Mouse (Mus musculus) CH12.LX (cell line): Measurements from ENCODE around the gene Med11. TPM values are rescaled to one million over a fixed set of nuclear protein-coding genes. Genes with fewer than 3 reads are reported as not detected.

Source experiments
- DNase-seq: peaks from one replicate; pipeline ENCODE4 v3.0.0-alpha.2; 2013; ENCODE audit errors: extremely low read depth
- H3K27ac ChIP-seq: 2 replicates; pipeline ENCODE4 v1.5.1; 2012; ENCODE audit warnings: low read depth, mild to moderate bottlenecking, control low read depth, moderate library complexity; ENCODE audit not compliant: insufficient read depth
- H3K27me3 ChIP-seq: replicated peaks from 2 replicates; pipeline ENCODE3; 2012; ENCODE audit warnings: inconsistent platforms
- H3K36me3 ChIP-seq, 2 experiments: replicated peaks in 1 of 2; 2 replicates each; pipeline versions ENCODE3 to v1.6.1; 2012; ENCODE audit warnings: inconsistent platforms in 1 of 2, low read length in 1 of 2, mild to moderate bottlenecking in 1 of 2, mixed read lengths in 1 of 2, moderate library complexity in 1 of 2; ENCODE audit not compliant: control insufficient read depth in 1 of 2, insufficient read depth in 1 of 2
- H3K4me1 ChIP-seq, 2 experiments: 2 replicates each; pipeline ENCODE4 v1.6.1; 2012; ENCODE audit warnings: inconsistent platforms in 1 of 2, moderate library complexity in 1 of 2; ENCODE audit not compliant: insufficient read depth in 2 of 2, control insufficient read depth in 1 of 2
- H3K4me2 ChIP-seq: 2 replicates; pipeline ENCODE4 v1.6.1; 2012; ENCODE audit warnings: low read depth, mild to moderate bottlenecking, control low read depth; ENCODE audit not compliant: poor library complexity, insufficient read depth, severe bottlenecking
- H3K4me3 ChIP-seq, 3 experiments: fragments of 150-350 bp in 1 of 3; sonication (generic) in 1 of 3; replicated peaks in 1 of 3; 2 replicates each; pipeline versions ENCODE3 to v1.5.1; 2011 to 2012; ENCODE audit warnings: low read depth in 2 of 3, low read length in 2 of 3, mild to moderate bottlenecking in 2 of 3, moderate library complexity in 2 of 3, control low read depth in 1 of 3, improper control_type of control experiment in 1 of 3, inconsistent platforms in 1 of 3, mixed read lengths in 1 of 3; ENCODE audit not compliant: poor library complexity in 1 of 3
- H3K79me2 ChIP-seq: replicated peaks from 2 replicates; pipeline ENCODE4 v1.6.1; 2012; ENCODE audit warnings: mild to moderate bottlenecking, moderate library complexity; ENCODE audit not compliant: control insufficient read depth, poor library complexity, insufficient read depth, severe bottlenecking; ENCODE audit errors: extremely low read depth
- H3K9ac ChIP-seq: 2 replicates; pipeline ENCODE4 v1.6.1; 2012; ENCODE audit warnings: low read depth, mild to moderate bottlenecking, control low read depth, moderate library complexity; ENCODE audit not compliant: insufficient read depth
- H3K9me3 ChIP-seq: replicated peaks from 2 replicates; pipeline ENCODE3; 2012; ENCODE audit warnings: low read length, inconsistent platforms, mixed read lengths
- BHLHE40 ChIP-seq: IDR thresholded peaks from 2 replicates; pipeline ENCODE4 v1.6.1; 2011; ENCODE audit warnings: mild to moderate bottlenecking, low read depth, low read length, improper control_type of control experiment
- CHD1 ChIP-seq: IDR thresholded peaks from 2 replicates; pipeline ENCODE4 v1.6.1; 2012; ENCODE audit warnings: low read depth, low read length, improper control_type of control experiment, inconsistent platforms
- CTCF ChIP-seq, 2 experiments: IDR thresholded peaks in 1 of 2; conservative IDR thresholded peaks in 1 of 2; 2 replicates each; pipeline ENCODE4 v1.5.1; 2011 to 2012; ENCODE audit warnings: low read depth in 2 of 2, low read length in 2 of 2, improper control_type of control experiment in 1 of 2, inconsistent platforms in 1 of 2, mild to moderate bottlenecking in 1 of 2, moderate library complexity in 1 of 2
- EP300 ChIP-seq: IDR thresholded peaks from 2 replicates; pipeline ENCODE4 v1.6.1; 2011; ENCODE audit warnings: low read length, improper control_type of control experiment
- GABPA ChIP-seq: IDR thresholded peaks from 2 replicates; pipeline ENCODE4 v1.6.1; 2012; ENCODE audit warnings: low read depth, low read length, improper control_type of control experiment, inconsistent platforms; ENCODE audit not compliant: insufficient replicate concordance
- HCFC1 ChIP-seq: IDR thresholded peaks from 2 replicates; pipeline ENCODE4 v1.6.1; 2012; ENCODE audit warnings: low read depth, mild to moderate bottlenecking, inconsistent platforms, low read length, improper control_type of control experiment
- JUN ChIP-seq: IDR thresholded peaks from 2 replicates; pipeline ENCODE4 v1.6.1; 2011; ENCODE audit warnings: low read depth, mild to moderate bottlenecking, low read length, improper control_type of control experiment, moderate library complexity; ENCODE audit not compliant: insufficient read depth
- JUND ChIP-seq: conservative IDR thresholded peaks from 2 replicates; pipeline ENCODE4 v1.6.1; 2011; ENCODE audit warnings: low read depth, low read length, improper control_type of control experiment
- KAT2A ChIP-seq: IDR thresholded peaks from 2 replicates; pipeline ENCODE4 v1.6.1; 2012; ENCODE audit warnings: low read length, improper control_type of control experiment, inconsistent platforms; ENCODE audit not compliant: insufficient replicate concordance
- MAFK ChIP-seq: IDR thresholded peaks from 2 replicates; pipeline ENCODE4 v1.6.1; 2011; ENCODE audit warnings: low read length, improper control_type of control experiment; ENCODE audit not compliant: insufficient replicate concordance
- MAZ ChIP-seq: IDR thresholded peaks from 2 replicates; pipeline ENCODE4 v1.6.1; 2012; ENCODE audit warnings: low read depth, mild to moderate bottlenecking, inconsistent platforms, low read length, improper control_type of control experiment, moderate library complexity
- MYC ChIP-seq: IDR thresholded peaks from 2 replicates; pipeline ENCODE4 v1.6.1; 2011; ENCODE audit warnings: low read depth, mild to moderate bottlenecking, improper control_type of control experiment, low read length
- NELFE ChIP-seq: IDR thresholded peaks from 2 replicates; pipeline ENCODE4 v1.6.1; 2011; ENCODE audit warnings: low read depth, low read length, improper control_type of control experiment
- NRF1 ChIP-seq: IDR thresholded peaks from 2 replicates; pipeline ENCODE4 v1.6.1; 2014; ENCODE audit warnings: low read depth, mild to moderate bottlenecking, inconsistent platforms, low read length, improper control_type of control experiment, moderate library complexity
- PAX5 ChIP-seq: IDR thresholded peaks from 2 replicates; pipeline ENCODE4 v1.6.1; 2012; ENCODE audit warnings: low read length, inconsistent platforms, mixed read lengths
- RAD21 ChIP-seq: IDR thresholded peaks from 2 replicates; pipeline ENCODE4 v1.6.1; 2011; ENCODE audit warnings: low read depth, mild to moderate bottlenecking, low read length, improper control_type of control experiment, moderate library complexity
- RCOR1 ChIP-seq: conservative IDR thresholded peaks from 2 replicates; pipeline ENCODE4 v1.6.1; 2012; ENCODE audit warnings: low read depth, mild to moderate bottlenecking, inconsistent platforms, low read length, improper control_type of control experiment
- SIN3A ChIP-seq: IDR thresholded peaks from 2 replicates; pipeline ENCODE4 v1.6.1; 2012; ENCODE audit warnings: low read length, improper control_type of control experiment, inconsistent platforms
- SMC3 ChIP-seq: IDR thresholded peaks from 2 replicates; pipeline ENCODE4 v1.6.1; 2011; ENCODE audit warnings: low read depth, low read length, improper control_type of control experiment
- TBP ChIP-seq: conservative IDR thresholded peaks from 2 replicates; pipeline ENCODE4 v1.6.1; 2011; ENCODE audit warnings: low read depth, low read length, improper control_type of control experiment
- UBTF ChIP-seq: IDR thresholded peaks from 2 replicates; pipeline ENCODE4 v1.6.1; 2012; ENCODE audit warnings: low read depth, mild to moderate bottlenecking, inconsistent platforms, low read length, improper control_type of control experiment, moderate library complexity
- USF1 ChIP-seq: IDR thresholded peaks from 2 replicates; pipeline ENCODE4 v1.6.1; 2014; ENCODE audit warnings: low read depth, mild to moderate bottlenecking, inconsistent platforms, low read length, improper control_type of control experiment
- USF2 ChIP-seq: conservative IDR thresholded peaks from 2 replicates; pipeline ENCODE4 v1.6.1; 2011; ENCODE audit warnings: low read depth, low read length, improper control_type of control experiment
- ZC3H11A ChIP-seq: IDR thresholded peaks from 2 replicates; pipeline ENCODE4 v1.6.1; 2012; ENCODE audit warnings: low read depth, mild to moderate bottlenecking, inconsistent platforms, low read length, improper control_type of control experiment
- ZKSCAN1 ChIP-seq: IDR thresholded peaks from 2 replicates; pipeline ENCODE4 v1.6.1; 2012; ENCODE audit warnings: low read depth, inconsistent platforms, low read length, improper control_type of control experiment, borderline replicate concordance
- dilution Hi-C: fragments of 300-500 bp; cut with MboI; formaldehyde crosslinking; loops from 2 replicates; pipeline ENCODE4 v1.14.3; 2020; ENCODE audit warnings: low sequenced_read_pairs; ENCODE audit not compliant: extremely low pct_unique_long_range_greater_than_20kb, extremely low pct_ligation_motif_present
- in situ Hi-C: fragments of 300-500 bp; cut with MboI; formaldehyde crosslinking; loops from 3 replicates; pipeline ENCODE4 v1.14.3; 2019; ENCODE audit warnings: low sequenced_read_pairs, low pct_ligation_motif_present, low pct_unique_long_range_greater_than_20kb, mixed read lengths
- polyA plus RNA-seq: library from polyadenylated mRNA; unstranded; fragments of >175 nt; gene quantifications from 2 replicates; pipeline ENCODE4 v1.2.1, GENCODE M21; 2012; ENCODE audit warnings: low read depth; ENCODE audit not compliant: insufficient read length
- total RNA-seq, 2 experiments: library from RNA; depleted of rRNA; stranded (reverse); fragments of 300-350 nt in 1 of 2; fragments of >200 nt in 1 of 2; gene quantifications; 2 replicates each; pipeline ENCODE4 v1.2.3; 2012 to 2014

Med11 gene
- total and polyA plus RNA-seq, 3 experiments, result 52.2 to 79.9 (median 74.3) TPM

DNA sequence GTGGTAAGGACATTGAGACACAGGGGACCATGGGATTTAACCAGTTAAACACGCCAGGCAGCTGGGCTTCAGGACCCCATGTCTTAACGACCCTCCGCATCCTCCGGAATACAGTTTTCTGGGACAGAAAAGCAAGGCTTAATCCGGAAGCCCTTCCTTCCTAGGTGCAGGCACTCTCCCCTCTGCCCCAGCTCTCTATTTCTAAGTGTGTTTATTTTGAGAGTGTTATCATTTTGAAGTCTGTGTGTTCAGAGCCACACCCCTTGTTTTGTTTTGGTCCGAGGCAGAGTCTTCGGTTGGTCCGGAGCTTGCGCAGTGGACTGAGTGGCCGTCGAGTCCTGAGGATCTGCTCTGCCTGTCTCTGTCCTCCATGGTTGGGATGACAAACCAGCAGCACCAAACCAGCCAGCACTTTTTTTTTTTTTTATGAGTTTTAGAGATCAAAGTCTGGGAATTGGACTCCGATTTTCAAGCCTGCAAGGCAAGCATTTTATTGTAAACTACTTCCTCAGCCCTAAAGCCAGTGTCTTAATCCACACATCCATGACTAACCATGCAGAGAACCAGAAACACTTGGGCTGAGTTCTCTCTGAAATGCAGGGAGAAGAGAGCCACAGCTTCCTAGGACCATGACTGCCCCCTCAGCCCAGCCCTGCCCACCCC, 23.3 kb downstream of the Med11 start:
- H3K9me3 ChIP-seq, result no peaks in the 10 kb centered on the region
- peaks cover 0 to 16% of the 10 kb centered on the region in 2 experiments; a peak in 2 of 4 replicates for H3K4me1 ChIP-seq
- no peak overlapping the region for H3K27ac ChIP-seq
- in situ Hi-C loops, result no loop called here
- TF ChIP-seq MYC, result no peak
- TF ChIP-seq HCFC1, result no peak
- TF ChIP-seq PAX5, result no peak
- no peak for TF ChIP-seq MAFK
- no peak for TF ChIP-seq RAD21
- TF ChIP-seq ZC3H11A, result no peak
- no peak for TF ChIP-seq NELFE
- TF ChIP-seq BHLHE40, result no peak
- no peak for TF ChIP-seq CHD1
- TF ChIP-seq RCOR1, result no peak
- no peak for DNase-seq
- dilution Hi-C loops, result no loop called here
- H3K4me2 ChIP-seq, result no peak overlapping the region
- no peaks in the 10 kb centered on the region for H3K79me2 ChIP-seq
- H3K27me3 ChIP-seq, result no peaks in the 10 kb centered on the region
- no peak overlapping the region for H3K4me3 ChIP-seq
- no peaks in the 10 kb centered on the region for H3K36me3 ChIP-seq
- H3K9ac ChIP-seq, result no peak overlapping the region

- Histone ChIP-seq H3K4me2 (no peak overlapping the region), H3K27ac (no peak overlapping the region), H3K36me3 (no peaks in the 10 kb centered on the region), H3K4me1 (peaks cover 0 to 7% of the 10 kb centered on the region in 2 experiments; a peak in 2 of 4 replicates), H3K9ac (no peak overlapping the region), H3K4me3 (no peak overlapping the region), H3K9me3 (no peaks in the 10 kb centered on the region), H3K27me3 (no peaks in the 10 kb centered on the region), H3K79me2 (no peaks in the 10 kb centered on the region)
- in situ Hi-C loops (no loop called here), dilution Hi-C loops (no loop called here)
- DNase-seq, result no peak
- no peak for TF ChIP-seq GABPA
- TF ChIP-seq CHD1, result no peak
- no peak for TF ChIP-seq EP300
- no peak for TF ChIP-seq KAT2A
- no peak for TF ChIP-seq SMC3
- no peak for TF ChIP-seq SIN3A
- TF ChIP-seq MAZ, result no peak
- TF ChIP-seq UBTF, result no peak
- TF ChIP-seq ZKSCAN1, result no peak
- TF ChIP-seq USF1, result no peak
- TF ChIP-seq TBP, result no peak
- no peak for TF ChIP-seq NRF1
- no peak for TF ChIP-seq USF2
- TF ChIP-seq JUND, result no peak
- no peak for TF ChIP-seq JUN
- TF ChIP-seq CTCF (conservative IDR thresholded peaks at IDR 0.05 in 1 of 2, IDR thresholded peaks at IDR 0.05 in 1 of 2; ENCODE audit: low read depth in 2 of 2, low read length in 2 of 2), result no peak
- TF ChIP-seq, all 38 proteins: peak for 0
These were observed 33.8 kb downstream of the Med11 start for GRCm38 (mm10) chr11:70485498-70485897.
